Mouse (Mus musculus): ENCODE data around the gene Hs6st3. TPM values are rescaled to one million over a fixed set of nuclear protein-coding genes. Genes with fewer than 3 reads are reported as not detected.

Gene Hs6st3
- total RNA-seq, 1 experiment from 2014 or later = 2.2 TPM

DNA sequence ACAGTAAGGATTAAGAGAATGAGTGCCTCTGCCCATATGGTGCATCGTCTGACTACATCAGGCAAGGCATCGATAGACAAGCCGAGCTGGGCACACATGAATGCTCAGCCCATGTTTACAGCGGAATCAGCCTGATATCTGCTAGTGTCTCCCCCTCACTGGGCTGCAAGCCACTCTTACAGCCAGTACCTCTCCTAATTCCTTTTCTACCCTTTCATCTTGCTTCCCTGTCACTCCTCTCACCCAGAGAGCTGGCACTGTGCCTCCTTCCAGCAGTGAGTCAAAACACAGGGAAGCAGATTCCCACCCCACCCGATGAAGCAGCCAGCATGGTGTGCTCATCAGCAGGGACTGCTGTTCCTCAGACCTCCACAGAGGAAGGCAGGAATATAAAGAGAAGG is 527.6 kb downstream of the Hs6st3 start:
- DNase-seq = peak; percentile 30

DNA sequence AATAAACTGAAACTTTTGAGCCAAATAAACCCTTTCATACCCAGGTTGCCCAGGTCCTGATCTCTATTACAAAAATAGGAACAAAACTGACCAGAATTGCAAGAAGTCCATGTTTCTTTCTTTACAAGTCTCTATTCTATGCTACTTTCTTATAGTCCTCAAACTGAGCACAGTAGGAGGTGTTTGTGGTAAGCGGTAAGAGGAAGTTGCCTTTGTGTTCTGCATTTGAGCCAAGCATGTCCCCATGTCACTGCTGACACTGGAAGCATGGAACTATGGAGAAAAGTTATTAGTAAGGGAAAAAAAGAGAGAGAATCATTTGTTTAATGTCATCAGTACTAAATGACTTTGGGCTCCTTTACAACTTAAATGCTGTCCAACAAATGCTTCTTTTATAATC is 529.3 kb downstream of the Hs6st3 start:
- no peak for DNase-seq

DNA sequence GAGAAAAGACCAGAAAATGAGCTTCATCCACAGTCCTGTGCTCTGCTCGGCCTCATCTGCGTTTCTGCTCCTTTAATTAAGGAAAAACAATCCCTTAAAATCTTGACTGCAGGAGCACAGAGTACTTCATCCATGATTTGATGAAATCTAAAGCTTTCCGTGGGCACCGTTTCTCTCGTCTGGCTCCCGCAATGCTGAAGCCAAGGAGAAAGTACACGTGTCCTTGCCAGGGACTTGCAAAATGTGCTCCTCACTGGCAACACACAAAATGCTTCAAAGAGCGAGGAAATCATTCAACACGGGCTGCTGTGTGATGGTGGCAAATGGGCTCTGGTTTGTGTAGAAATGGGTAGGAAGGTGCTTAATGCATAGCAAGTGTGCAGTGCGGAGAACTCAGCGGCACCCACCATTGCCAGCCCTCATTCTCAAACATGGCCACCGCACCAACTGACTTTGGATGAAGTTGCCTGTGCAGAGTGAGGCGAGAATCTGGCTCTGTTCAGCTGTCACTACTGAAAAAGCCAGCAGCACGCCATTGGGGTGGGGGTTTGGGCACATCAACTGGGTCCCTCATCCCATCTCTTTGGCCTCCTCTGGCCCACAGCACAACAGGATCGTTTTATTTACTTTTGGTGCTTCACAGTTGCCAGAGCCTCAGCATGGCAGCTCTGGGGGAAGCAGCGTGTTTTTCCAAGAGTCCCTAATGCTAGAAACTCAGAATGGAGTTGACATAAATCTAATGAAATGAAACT is 532.9 kb downstream of the Hs6st3 start:
- no peak for DNase-seq

DNA sequence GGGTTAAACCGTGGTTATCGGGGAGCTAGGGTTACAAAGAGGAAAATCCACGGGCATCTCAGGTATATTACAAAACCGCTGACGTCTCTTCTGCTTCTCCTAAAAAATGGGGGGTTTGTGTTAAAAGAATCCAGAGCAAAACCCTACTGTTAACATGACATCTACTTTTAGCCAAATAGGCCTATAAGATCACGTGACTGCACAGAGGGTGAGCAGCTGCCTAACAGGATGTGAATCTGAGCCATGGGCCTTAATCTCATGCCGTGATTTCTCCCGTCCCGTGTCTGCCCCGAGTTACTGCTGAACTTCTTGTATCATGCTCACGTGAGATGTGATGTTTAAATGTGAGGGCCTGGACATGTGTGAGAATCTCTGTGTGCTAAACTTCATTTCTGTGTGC is 540.4 kb downstream of the Hs6st3 start:
- no peak for DNase-seq

DNA sequence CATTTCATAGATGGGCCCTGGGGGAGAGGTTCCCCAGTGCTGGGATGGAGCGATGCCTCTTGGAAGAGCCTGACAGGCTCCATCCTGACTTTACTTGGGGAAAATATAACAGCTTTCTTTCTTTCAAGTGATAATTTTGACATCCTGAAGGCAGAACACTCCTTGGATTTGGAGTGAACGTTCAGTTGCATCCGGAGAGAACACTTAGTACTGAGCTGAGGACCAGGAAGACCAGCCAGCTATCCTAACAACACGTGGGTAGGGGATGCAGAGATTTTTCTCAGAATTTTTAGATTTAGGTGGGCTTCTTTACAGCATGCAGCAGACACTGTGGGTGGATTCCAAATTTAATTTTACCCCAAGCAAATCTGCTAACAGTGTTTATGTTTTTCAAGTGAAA is 541.9 kb downstream of the Hs6st3 start:
- DNase-seq = no peak

DNA sequence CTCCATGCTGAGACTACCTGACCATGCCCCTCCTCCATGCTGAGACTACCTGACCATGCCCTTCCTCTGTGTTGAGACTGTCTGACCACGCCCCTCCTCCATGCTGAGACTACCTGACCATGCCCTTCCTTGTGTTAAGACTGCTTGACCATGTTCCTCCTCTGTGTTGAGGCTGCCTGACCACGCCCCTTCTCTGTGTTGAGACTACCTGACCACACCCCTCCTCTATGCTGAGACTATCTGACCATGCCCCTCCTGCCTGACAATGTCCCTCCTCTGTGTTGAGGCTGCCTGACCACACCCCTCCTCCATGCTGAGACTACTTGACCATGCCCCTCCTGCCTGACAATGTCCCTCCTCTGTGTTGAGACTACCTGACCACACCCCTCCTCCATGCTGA is 549.7 kb downstream of the Hs6st3 start:
- no peak for DNase-seq

DNA sequence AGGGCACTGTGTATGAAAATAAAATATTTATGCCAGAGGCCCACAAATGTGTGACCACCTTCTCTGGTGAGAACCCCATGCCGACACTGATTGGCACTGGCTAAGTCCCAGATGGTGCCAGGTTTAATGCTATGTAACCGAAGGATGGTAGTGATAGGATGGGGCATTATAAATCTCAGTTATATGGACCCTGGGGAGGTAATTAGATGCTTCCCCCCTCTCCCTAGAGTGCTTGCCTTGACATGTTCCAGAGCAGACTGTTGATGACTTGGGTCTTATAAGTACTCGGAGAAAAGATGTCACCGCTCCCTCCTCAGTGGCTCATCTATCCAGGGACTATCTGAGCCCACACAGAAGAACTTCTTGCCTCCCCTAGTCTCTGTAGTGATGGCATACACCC is 561.8 kb downstream of the Hs6st3 start:
- DNase-seq = no peak

DNA sequence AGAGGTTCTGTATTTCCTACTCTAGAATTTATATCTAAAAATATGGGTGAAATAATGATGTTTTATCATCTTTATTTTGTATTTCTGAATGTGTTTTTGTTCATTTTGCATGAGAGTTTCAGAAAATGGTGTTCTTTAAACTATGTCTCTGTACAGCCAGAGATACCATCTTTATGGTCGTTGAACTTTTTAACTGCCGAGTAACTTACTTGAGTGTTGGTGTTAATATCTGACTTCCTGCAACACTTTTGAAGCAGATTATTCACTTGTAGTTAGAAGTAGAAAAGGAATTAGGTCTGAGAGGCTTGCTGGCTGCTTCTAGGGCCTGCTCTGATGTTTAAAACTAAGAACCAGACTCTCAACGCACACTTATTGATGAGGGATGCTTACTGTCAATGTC is 576.6 kb downstream of the Hs6st3 start:
- DNase-seq = no peak

DNA sequence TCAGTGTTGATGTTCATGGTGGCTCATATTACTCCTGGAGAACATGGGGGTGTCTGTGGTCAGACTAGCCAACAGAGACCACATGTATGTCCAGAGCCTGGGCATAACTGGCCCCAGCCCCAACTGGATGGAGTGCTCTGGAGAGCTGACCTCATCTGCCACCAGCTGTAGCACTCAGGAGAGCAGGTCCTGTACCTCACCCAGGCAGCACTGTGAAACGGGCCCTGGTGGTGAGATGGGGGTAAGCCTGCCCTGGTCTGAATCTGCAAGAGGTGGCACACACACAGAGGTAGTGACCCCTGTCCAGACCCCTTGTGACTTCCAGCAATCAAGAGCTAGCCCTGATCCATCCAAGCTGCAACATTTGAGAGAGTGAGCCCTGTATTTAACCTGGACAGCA is 579.2 kb downstream of the Hs6st3 start:
- DNase-seq = no peak

DNA sequence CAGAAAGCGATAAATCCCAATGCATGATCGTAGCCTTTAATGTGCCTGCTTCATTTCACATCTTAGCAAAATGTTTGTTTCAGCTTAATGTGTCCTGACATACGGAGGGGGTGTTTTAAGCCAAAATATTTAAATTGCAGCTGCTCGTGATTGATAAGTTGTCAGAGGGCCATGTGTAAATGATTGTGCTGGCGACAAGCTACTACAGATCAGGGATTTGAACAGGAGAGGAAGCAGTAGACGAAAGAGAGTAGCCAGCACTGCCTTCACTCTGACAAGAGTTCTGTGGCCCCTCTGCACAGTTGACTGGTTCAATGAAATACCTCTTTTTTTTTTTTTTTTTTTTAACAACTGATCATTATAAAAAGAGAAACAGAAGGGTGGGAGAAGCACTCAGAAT is 587.0 kb downstream of the Hs6st3 start:
- DNase-seq = no peak

DNA sequence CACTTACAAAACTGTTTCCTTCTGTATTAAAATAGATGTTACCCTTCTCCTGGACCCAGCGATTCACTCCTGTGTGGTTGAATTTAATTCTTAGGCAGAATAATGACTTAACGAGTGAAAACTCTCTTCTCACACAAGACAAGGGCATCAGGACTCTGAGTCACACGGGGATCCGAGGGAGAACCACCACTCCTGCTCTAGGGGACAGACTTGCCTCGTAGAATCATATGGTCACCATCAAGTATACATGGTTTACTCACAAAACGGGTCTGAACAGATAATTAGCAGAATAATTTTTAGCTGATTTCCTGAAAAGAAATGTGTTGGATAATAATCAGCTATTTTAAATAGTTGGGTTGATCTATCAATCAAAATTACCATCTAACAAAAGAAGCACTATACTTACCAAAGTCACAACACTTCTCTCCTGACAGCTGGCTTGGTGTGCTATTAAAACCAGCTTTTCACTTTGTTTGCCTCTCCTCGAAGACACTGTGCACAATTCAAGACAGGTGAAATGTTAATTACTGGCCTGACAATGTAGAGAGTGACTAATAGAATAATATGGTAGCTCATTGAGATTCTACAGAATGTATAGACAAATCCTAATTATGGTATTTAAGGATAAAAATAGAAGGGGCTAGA is 593.4 kb downstream of the Hs6st3 start:
- no peak for DNase-seq

DNA sequence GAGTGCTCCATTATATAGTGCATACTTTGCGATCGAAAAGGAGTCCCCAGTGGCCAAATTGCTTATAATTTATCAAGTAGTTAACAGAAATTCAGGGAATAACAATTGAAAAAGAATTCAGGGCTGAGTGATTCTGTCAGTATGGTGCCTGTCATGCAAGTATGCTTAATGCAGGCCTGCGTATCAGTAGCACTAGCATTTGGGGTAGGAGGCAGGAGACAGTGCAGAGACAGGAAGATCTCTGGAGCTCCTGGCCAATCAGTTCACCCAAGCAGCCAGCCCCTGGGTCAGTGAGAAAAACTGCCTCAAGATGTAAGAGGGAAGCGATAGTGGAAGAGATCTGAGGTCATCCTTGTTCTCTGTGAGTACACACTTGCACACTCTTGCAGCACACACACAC is 594.1 kb downstream of the Hs6st3 start:
- DNase-seq = no peak

DNA sequence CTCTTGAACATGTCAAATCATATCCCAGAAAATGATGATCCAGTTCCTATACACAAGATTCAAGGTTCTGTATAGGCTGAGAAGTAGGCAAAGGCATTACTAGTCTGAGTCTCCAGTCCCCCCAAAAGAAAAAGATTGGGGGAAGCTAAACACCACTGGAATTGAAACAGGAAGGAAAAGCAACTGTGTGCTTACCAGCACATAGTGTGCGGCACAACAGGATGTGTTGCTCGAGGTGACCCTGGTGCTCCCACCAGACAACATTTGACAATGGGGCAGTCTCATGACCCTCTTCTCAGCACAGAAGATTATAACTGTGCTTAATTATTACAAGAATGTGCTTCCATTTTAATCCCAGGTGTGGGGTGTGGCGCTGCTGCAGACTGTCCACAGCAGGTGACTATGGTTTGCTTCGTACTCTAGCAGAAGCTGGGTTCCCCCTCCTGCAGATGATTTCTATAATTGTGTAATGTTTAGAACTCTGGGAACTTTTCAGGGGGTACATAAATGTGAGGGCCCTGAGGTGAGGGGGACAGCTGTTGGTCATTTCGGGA is 599.3 kb downstream of the Hs6st3 start:
- no peak for DNase-seq

DNA sequence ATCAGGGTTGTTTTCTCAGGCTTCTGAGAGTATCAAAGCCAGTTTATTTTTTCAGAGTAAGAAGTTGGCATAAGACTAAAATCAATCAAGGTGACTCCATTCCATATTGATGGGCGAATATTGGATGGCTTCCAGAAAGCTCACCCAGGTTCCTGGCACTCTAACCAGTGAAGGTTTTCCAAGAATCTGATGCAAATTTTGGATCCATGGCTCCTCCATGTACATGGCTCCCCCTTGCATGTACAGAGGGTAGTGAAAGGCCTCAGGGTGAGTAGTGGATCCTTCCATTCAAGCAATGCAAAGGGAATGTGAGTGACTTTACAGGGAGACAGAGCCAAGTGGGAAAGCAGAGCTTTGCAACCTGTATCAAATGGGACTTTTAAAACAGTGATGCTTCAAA is 603.6 kb downstream of the Hs6st3 start:
- DNase-seq = no peak

DNA sequence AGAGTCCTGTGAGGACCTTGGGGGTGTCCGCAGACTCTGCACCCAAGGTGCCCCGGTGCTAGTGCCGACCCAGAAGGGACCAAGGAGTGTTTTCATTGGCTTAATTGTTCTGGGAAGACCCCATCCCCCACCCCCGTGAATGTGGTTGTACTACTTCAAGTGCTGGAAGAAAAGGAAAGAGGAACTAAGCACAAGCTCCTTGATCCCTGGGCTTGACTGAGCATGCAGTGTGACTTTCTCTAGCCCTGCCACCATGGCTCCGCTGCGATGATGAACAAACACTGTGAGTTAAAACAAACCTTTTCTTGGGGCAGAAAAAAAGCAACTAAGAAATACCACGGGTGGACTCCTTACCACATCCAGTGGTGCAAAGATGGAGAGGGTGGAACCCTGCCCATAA is 623.2 kb downstream of the Hs6st3 start:
- DNase-seq = no peak

DNA sequence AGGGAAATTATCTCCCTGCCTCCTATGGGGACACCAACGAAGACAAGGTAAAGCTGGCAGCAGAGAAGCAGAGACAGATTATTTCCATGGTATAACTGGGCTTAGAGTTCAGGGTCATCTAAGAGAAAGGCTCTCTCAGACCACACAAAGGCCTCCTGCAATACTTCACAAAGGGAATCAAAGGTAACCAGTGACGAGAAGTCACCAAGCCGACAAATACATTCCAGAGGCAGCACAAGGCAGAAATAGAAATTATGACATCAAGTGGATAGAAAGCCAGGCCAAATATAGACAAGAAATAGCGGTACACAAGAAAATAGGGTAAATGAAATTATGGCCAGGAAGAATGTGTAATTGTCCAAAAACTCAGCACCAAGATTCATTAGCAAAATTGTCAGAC is 633.9 kb downstream of the Hs6st3 start:
- no peak for DNase-seq

DNA sequence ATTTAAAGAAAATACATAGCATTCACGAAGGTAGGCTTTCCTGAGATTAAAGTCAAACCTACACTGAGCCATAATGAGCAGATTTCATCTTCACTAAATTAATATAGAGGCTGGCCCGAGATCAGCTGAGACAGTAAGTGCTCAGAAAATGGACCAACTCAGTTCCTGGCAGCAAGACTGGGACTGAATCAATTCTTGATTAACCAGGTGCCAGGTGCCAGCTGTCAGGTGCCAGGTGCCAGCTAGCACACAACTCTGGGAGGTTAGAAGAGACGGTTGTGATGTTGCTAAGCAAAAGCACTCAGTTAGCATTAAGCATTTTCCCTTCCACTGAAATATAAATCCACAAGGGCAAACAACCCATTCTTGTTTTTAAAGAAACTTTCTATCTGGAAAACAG is 638.1 kb downstream of the Hs6st3 start:
- no peak for DNase-seq

DNA sequence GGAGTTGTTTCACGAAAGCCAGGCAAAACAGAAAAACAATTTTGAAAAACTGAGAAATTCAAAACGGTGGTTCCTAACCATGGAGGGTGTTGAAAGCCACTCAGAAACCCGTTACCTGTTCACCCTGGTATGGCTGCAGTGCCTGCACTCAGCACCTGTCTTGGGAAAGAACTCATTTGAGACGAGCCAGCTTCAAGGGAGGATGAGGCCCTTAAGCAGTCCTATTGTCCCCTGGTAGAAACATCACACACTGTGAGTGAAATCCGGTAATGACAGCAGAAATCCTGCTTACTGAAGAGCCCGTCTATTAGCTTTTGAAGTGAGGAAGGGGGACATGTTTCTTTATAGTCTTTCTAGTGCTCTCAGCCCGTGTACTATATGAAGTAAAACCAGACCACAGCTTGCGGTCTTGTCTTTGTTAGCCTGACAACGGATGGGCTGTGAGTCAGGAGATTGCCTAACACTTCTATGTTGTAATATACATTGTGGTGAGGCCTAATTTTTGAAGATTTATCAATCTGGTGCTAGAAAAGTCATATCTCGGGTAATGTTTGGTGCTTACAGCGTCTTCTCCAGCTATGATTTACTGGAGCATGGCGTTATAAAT is 641.9 kb downstream of the Hs6st3 start:
- no peak for DNase-seq

DNA sequence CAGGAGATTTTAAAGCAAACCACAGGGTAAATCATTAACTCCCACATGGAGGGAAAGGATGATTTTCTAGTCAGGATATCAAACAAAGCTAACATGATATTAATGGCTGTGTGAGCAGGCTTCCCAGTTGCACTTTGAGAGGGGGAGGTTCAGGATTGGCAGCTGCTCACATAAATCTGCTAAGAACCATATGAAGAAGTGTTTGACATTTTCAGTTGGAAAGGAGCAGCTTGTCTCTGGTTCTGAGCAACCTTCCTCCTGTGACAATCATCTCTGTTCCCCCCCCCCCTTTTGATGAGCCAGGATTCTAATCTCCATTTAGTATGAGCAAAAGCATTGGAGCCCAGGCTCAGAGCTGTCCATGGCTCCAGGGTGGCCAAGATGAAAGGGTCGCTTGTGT is 643.0 kb downstream of the Hs6st3 start:
- no peak for DNase-seq

DNA sequence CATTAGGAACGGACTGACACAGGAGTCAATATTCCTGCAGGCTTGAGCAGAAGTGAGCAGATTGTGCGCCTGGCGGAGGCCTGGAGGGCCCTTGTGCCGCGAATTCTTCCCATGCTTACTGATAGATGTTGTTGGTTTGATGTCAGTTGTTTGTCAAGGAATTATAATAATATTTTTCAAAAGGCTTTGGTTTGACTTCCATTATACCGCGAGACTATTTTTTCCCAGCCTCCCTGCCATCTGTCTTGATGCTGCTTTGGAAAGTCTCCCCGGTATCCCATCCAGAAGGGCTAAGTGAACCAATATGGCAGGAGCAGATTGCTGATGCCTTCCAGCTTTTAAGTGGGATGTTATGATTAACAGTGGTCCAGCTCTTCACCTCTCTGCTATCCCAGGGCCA is 651.3 kb downstream of the Hs6st3 start:
- DNase-seq = no peak

DNA sequence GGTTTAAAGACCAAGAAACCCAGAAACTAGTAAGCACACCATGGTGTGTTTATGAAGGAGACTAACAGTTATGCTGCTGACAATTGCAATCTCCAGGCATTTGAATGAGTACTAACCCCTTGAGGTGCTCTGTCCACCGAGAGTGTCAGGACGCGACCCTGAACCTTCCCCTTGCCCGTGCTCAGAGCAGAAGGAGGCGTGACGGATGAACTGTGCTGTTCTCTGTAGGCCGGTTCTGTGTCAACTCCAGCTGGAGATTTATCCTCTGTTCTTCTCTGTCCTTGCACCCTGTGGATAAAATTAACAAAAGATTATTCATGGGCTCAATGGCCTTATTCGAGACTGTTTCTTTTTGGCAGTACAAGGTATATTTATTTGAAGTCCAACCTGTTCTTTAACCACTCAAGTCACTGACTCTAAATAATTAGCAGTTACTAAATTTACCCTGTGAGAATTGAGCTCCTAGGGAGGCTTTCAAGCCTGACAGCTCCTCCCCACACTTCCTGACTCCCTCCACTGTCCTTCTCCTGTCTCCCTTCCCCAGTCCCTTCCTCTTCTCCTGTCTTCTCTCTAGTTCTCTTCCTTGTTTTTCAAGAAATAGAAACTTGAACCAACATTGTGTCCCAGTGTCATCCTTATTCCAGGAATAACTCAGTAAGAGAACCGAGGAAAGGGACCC is 659.2 kb downstream of the Hs6st3 start:
- peak; percentile 5 for DNase-seq

DNA sequence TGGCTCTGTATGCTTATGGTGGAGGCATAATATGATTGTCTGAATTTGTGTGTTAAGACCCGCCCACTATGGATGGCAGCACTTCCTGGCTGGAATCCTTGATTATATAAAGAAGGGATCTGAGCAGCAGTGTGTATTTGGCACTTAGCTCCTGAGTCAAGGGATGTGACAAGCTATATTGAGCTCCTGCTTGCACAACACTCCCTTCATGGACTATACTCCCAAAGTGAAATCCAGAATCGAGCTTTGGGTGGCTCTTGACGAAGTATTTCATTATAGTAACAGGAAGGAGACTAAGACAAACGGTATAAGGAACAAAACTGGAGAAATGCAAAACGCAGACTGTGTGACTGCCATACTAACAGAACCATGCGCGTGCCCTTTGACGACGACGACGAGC is 660.4 kb downstream of the Hs6st3 start:
- DNase-seq = no peak

DNA sequence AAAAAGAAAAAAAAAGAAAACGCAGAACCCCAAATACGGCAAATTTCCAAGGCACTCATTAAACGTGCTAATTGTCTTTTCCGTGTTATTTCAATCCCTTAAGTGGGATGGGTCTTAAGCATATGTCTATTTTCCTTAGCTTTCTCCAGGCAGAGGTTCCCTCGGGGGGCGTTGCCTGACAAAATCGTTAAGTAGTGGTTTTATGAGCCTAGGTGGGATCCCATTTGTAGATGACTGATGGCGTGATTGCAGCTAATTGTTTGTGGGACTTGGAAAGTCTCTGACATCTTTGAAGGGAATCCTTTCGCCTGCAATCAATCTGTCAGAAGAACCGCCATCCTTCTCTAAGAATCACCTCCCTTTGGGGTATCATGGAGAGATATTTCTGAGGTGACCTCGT is 662.7 kb downstream of the Hs6st3 start:
- no peak for DNase-seq
